Mouse (Mus musculus): Measurements from ENCODE around the gene Hist1h3g.
"Not testable (repeated sequence)": the region's sequence is repeated elsewhere in the genome, so short reads cannot be mapped to it uniquely, and the experiment has no call there.

Gene Hist1h3g

DNA sequence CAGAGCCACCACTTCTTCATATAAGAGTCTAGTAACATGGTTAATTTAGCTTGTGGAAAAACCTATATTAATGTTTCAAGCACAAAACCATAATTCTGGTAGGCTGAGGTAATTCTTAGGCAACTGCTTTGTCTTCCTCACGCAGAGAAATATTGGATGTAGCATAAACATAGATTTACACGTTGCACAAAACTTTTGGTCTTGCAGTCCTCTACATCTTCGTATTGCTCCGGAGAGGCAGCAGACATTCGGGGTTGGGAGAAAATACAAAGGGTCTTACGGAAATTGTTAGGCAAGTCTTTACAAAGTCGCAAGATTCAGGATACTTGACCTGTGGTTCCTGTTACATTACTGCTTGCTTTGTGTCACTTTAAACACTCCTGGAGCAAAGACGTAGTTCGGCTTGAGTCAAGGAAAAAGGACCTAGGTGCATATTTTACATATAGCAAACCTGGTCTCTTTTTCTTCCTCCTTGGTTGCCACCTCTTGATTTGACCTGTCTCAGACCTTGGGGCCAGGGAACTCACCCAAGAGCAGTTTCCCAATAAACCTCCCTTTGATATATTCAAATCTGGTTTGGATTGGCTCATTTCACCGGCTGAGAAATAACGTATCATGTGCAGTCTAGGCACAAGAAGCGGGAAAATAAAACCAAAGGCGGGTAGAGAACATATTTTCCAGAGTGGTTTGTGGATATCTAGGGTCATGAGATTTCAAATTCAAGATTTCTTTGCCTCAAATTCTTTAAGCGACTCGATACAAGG, 672 bp upstream of the Hist1h3g start:
- no peak for DNase-seq (ENCODE audit: low read depth, low spot score)

DNA sequence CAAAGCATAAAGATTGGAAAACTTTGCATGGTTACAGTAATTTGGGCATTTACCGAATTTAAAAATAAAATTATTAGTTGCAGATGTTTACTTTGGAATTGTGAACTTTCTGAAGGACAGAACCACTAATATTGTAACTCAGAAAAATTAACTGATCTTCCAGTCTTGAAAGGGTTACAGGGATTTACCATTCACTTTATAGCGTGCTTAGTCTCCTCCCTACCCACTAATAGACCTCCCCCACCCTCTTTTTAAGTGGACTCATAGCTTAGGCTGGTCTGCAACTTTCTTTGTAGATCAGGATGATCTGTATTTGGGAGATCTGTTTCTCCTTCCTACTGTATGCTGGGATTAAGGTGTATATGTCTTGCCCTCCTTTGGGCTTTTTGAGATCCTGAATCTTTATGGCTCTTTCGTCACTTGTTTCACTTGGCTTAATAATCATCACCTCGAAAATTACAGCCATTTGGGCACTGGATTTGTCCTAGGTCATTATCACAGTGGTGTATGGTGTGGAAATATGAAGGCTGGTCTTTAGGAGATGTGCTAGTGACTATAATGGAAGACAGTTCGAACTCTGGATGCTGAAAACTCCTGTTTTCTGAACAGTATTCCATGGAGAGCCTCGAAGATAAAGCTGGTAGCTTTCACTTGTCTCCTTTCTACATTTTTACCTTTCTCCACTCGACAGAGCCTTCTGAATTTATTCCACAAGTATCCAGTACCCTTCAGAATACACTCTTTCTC, 1.0 kb downstream of the Hist1h3g start:
- no peak for DNase-seq (ENCODE audit: low read depth, low spot score)

- no peak for DNase-seq (ENCODE audit: low read depth, low spot score)
Observed at GRCm38 (mm10) chr13:23537006-23537710, 1.9 kb downstream of the Hist1h3g start.

- no peak for DNase-seq (ENCODE audit: low read depth, low spot score)
Observed at GRCm38 (mm10) chr13:23538249-23538648, 3.0 kb downstream of the Hist1h3g start.

GRCm38 (mm10) chr13:23539821-23540220, 4.6 kb downstream of the Hist1h3g start:
- DNase-seq (ENCODE audit: low read depth, low spot score): not testable (repeated sequence)

DNA sequence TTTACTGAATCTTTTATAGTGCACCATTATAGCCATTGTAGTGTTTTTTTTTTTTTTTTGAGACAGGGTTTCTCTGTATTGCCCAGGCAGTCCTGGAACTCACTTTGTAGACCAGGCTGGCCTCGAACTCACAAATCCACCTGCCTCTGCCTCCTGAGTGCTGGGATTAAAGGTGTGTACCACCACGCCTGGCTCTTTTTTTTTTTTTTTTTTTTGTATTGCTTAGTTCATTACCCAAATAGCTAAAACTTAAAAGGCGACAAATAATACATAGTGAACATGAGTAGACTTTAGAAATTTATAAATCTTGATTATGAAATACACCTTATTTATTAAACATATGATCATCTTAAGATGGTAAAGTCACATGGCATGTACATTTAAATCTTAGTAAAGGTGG, 6.3 kb downstream of the Hist1h3g start:
- no peak for DNase-seq (ENCODE audit: low read depth, low spot score)

DNA sequence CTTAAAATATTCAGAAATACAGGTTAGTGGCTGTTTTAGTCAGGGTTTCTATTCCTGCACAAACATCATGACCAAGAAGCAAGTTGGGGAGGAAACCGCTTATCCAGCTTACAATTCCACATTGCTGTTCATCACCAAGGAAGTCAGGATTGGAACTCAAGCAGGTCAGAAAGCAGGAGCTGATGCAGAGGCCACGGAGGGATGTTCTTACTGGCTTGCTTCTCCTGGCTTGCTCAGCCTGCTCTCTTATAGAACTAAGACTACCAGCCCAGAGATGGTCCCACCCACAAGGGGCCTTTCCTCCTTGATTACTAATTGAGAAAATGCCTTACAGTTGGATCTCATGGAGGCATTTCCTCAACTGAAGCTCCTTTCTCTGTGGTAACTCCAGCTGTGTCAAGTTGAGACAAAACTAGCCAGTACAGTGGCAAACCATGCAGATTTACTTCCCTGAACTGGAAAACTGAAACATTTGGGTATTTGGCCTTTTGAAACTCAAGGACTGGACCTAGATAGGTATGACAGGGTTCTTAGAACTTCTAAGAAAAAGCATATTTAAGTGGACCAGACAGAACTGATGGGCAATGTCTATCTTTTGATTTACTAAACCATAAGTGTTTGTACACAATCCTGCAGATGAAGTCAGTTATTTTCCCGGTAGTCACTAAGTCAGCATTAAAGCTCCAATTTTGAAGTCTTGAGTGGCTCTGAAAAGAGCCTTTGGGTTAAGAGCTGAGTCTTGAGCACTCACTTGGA, 7.2 kb downstream of the Hist1h3g start:
- not testable (repeated sequence) for DNase-seq (ENCODE audit: low read depth, low spot score)

DNA sequence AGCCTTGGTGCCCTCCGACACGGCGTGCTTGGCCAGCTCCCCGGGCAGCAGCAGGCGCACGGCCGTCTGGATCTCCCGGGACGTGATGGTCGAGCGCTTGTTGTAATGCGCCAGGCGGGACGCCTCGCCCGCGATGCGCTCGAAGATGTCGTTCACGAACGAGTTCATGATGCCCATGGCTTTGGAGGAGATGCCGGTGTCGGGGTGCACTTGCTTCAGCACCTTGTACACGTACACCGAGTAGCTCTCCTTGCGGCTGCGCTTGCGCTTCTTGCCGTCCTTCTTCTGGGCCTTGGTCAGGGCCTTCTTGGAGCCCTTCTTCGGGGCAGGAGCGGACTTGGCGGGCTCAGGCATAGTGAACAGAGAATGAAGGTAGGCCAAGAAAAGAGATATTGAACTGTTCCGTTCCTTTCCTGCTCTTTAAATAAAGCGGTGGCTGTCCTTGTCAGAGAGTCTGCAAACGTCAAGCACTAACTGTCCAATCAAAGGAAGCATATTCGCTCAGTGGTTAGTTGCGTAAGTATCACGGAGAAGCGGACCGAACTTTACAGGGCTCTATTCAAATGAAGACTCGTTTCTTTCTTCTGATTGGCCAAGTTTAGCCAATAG, 7.9 kb downstream of the Hist1h3g start, which contains the start of gene Hist1h2bh:
Hist1h2bh (minus strand) TSS at position 394 of the 609 bp plus-strand sequence.
- DNase-seq (ENCODE audit: low read depth, low spot score): peak; percentile 98

GRCm38 (mm10) chr13:23543965-23544786, 9.0 kb downstream of the Hist1h3g start, which contains the start of gene Hist1h3f:
Gene Hist1h3f (plus strand): TSS chr13:23544052.
- peak; percentile 97 for DNase-seq (ENCODE audit: low read depth, low spot score)

- not testable (repeated sequence) for DNase-seq (ENCODE audit: low read depth, low spot score)
Observed at GRCm38 (mm10) chr13:23544787-23545120, 9.5 kb downstream of the Hist1h3g start.

DNA sequence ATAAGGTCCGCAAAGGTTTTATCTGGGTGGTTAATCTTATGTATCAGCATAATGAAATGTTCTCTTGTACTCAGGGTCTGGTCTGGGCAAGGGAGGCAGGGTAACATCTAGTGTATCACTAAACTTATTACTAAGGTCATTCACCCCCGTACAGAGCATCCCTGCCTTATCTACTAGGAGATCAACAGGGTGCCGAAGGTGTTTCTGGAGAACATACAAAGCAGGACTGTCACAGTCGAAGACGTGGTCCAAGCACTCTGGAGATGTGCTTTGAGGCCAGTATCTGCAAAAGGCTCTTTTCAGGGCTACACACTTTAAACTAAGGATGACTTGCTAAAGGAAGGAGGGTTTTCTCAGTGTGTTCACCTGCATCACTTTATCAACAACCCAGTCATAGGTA, 11.5 kb downstream of the Hist1h3g start:
- DNase-seq (ENCODE audit: low read depth, low spot score): no peak

GRCm38 (mm10) chr13:23550761-23551145, 15.5 kb downstream of the Hist1h3g start:
- no peak for DNase-seq (ENCODE audit: low read depth, low spot score)

DNA sequence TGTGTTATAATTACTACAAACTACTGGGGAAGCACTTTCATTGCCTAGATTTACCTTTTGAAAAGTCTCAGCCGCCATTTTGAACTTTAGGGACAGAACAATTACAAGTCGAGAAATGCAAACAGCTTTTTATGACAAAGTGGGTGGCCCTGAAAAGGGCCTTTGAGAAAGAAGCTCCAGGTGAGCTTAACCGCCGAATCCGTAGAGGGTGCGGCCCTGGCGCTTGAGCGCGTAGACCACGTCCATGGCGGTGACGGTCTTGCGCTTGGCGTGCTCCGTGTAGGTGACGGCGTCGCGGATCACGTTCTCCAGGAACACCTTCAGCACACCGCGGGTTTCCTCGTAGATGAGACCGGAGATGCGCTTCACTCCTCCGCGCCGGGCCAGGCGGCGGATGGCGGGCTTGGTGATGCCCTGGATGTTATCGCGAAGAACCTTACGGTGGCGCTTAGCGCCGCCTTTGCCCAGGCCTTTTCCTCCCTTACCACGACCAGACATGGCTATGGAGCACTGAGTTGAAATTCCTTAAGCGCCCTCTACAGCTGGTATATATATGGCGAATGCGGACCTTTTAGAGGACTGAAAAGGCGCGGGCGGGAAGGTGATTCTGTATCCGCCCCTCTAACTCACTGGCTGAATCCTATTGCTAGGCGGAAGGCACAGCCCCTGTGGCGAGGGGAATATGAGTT, 16.1 kb downstream of the Hist1h3g start, which contains the start of gene Hist1h4f:
Hist1h4f (minus strand) TSS at position 503 of the 689 bp plus-strand sequence.
- DNase-seq (ENCODE audit: low read depth, low spot score): peak; percentile 98

- no peak for DNase-seq (ENCODE audit: low read depth, low spot score)
Observed at GRCm38 (mm10) chr13:23551931-23552914, 17.0 kb downstream of the Hist1h3g start.

- DNase-seq (ENCODE audit: low read depth, low spot score): no peak
Observed at GRCm38 (mm10) chr13:23552962-23553361, 17.7 kb downstream of the Hist1h3g start, which contains the start of gene Hist1h1d. Gene Hist1h1d (plus strand): TSS chr13:23553262.

GRCm38 (mm10) chr13:23554393-23554792, 19.2 kb downstream of the Hist1h3g start:
- no peak for DNase-seq (ENCODE audit: low read depth, low spot score)

- peak; percentile 93 for DNase-seq (ENCODE audit: low read depth, low spot score)
Observed at GRCm38 (mm10) chr13:23554925-23555838, 20.0 kb downstream of the Hist1h3g start.

All from brain, adult 2 months (tissue).